21 mouse cellular contexts compared by ENCODE assay signal in genomic region chr6:34337799-34338198, GRCm38 (mm10). TPM values are rescaled to one million over a fixed set of nuclear protein-coding genes. Genes with fewer than 3 reads are reported as not detected.
"Had no signal": no experiment of that assay in that cellular context is flagged by ENCODE, and none has a peak within 500 bp of the region (broad histone marks: within the 10 kb centered on the region; RNA-seq: fewer than 3 reads in every experiment).

No protein-coding gene starts in this region.

- H3K4me1 ChIP-seq: midbrain, embryonic 10.5 days; midbrain, embryonic 12.5 days; neural tube, embryonic 13.5 days; neural tube, embryonic 15.5 days had no signal

- H3K9ac ChIP-seq: lung, embryonic 14.5 days; midbrain, embryonic 12.5 days; neural tube, embryonic 13.5 days; neural tube, embryonic 15.5 days had no signal

- ATAC-seq: midbrain, embryonic 16.5 days had no signal

- H3K4me2 ChIP-seq: lung, embryonic 14.5 days; midbrain, embryonic 12.5 days; neural tube, embryonic 13.5 days; neural tube, embryonic 15.5 days had no signal

- H3K36me3 ChIP-seq: midbrain, embryonic 10.5 days; midbrain, embryonic 12.5 days; neural tube, embryonic 13.5 days; neural tube, embryonic 15.5 days had no signal

- H3K27me3 ChIP-seq: midbrain, embryonic 12.5 days; neural tube, embryonic 13.5 days; neural tube, embryonic 15.5 days had no signal

- DNase-seq: lung, adult 18-20 months; lung, embryonic 14.5 days; lung, postnatal 10 days; lung, postnatal 4 days; midbrain, embryonic 14.5 days; retina, postnatal 1 day; right cerebral cortex, adult 18-20 months; right cerebral cortex, postnatal 25 days; right cerebral cortex, postnatal 4 days; spleen, adult 18-20 months; thymus, adult 2 months; thymus, postnatal 14 days; thymus, postnatal 36 days had no signal

- H3K4me3 ChIP-seq: midbrain, embryonic 10.5 days; midbrain, embryonic 12.5 days; myocyte; neural tube, embryonic 13.5 days; neural tube, embryonic 15.5 days had no signal

- H3K9me3 ChIP-seq: midbrain, embryonic 10.5 days; midbrain, embryonic 12.5 days; neural tube, embryonic 13.5 days; neural tube, embryonic 15.5 days had no signal

- H3K27ac ChIP-seq: midbrain, embryonic 10.5 days; midbrain, embryonic 12.5 days; neural tube, embryonic 13.5 days; neural tube, embryonic 15.5 days had no signal

RNA-seq across cellular contexts. Expression of gene Akr1b8, which starts 16.1 kb away (rescaled TPM):
- total RNA-seq: megakaryocyte, adult 5-6 weeks; megakaryocyte-erythroid progenitor cell, adult 5-6 weeks had no signal
